Mouse (Mus musculus): ENCODE results near the gene Edn3.

DNA sequence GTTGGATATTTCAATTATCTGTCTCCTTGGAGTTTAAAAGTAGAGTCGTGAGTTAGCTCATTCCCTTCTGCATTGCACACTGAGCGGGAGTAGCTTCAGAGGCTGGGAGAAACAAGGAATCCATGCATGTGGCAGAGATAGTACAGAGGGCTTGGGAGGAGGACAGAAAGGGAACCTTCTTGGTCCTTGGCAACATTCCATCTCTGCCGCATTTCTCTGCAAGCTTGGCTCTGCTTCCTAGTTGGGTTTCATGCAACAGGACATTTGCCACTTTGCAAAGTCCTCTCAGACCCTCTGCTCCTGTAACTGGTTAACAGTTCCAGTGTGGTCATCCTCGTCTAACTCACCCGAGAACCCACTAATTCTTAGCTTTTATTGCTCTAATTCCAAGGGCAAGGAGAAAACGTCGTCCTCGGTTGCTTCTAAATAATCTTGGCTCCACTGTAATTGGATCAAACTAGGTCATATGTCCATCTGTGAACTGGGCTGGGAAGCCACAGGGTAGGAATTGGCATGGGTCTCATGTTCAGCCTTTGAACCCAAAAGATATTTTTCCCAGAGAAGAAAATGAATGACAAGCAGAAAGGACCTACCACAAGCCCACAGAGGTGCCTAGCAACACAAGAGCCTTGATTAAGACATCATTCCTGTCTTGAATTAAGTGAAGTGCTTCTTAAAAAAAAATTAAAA is 32.2 kb downstream of the Edn3 start:
- TF ChIP-seq CTCF (IDR thresholded peaks at IDR 0.05; ENCODE audit: low read depth) = no peak
- TF ChIP-seq EP300 (optimal IDR thresholded peaks at IDR 0.05) = no peak

Data from stomach, postnatal 0 days (tissue).